Mouse (Mus musculus) intestine, embryonic 15.5 days (tissue): Measurements from ENCODE around the gene Btg1. TPM values are rescaled to one million over a fixed set of nuclear protein-coding genes. Genes with fewer than 3 reads are reported as not detected.

Source experiments
- ATAC-seq: fragments of 200-750 bp; cut with Nextera tagmentation; 2 replicates; pipeline ENCODE4 v1.8.0; 2017; ENCODE audit warnings: moderate TSS enrichment, moderate library complexity
- H3K27ac ChIP-seq: fragments of 300-500 bp; sonication (generic); 2 replicates; pipeline ENCODE4 v1.5.1; 2015; ENCODE audit warnings: mild to moderate bottlenecking, inconsistent platforms
- H3K27me3 ChIP-seq: fragments of 300-500 bp; sonication (generic); replicated peaks from 2 replicates; pipeline ENCODE4 v1.6.1; 2015; ENCODE audit warnings: inconsistent platforms
- H3K36me3 ChIP-seq: fragments of 300-500 bp; sonication (generic); 2 replicates; pipeline ENCODE4 v1.6.1; 2015; ENCODE audit warnings: inconsistent platforms
- H3K4me1 ChIP-seq: fragments of 300-500 bp; sonication (generic); replicated peaks from 2 replicates; pipeline ENCODE4 v1.6.1; 2015; ENCODE audit warnings: inconsistent platforms
- H3K4me2 ChIP-seq: fragments of 300-500 bp; sonication (generic); replicated peaks from 2 replicates; pipeline ENCODE4 v1.6.1; 2015; ENCODE audit warnings: mild to moderate bottlenecking, inconsistent platforms
- H3K4me3 ChIP-seq: fragments of 300-500 bp; sonication (generic); replicated peaks from 2 replicates; pipeline ENCODE4 v1.5.1; 2015; ENCODE audit warnings: inconsistent platforms
- H3K9ac ChIP-seq: fragments of 300-500 bp; sonication (generic); 2 replicates; pipeline ENCODE4 v1.6.1; 2015; ENCODE audit warnings: inconsistent platforms
- H3K9me3 ChIP-seq: fragments of 300-500 bp; sonication (generic); 2 replicates; pipeline ENCODE4 v1.6.1; 2016; ENCODE audit warnings: inconsistent platforms
- WGBS: fragments of 180-500 bp; shearing (Covaris S2); methylation state at CpG from one replicate; pipeline ENCODE4 v1.1.7; 2015; 5-methylcytosine and 5-hydroxymethylcytosine counted together
- polyA plus RNA-seq: library from polyadenylated mRNA; unstranded; fragments of >200 nt; fragmentation: Nextera tagmentation; extraction: Ambion mirVana; gene quantifications from 2 replicates; pipeline ENCODE4 v1.2.1, GENCODE M21; 2015

The Btg1 gene
- polyA plus RNA-seq, 1 experiment from 2014 or later, result 47.9 TPM

GRCm38 (mm10) chr10:96656176-96656575, 39.4 kb downstream of the Btg1 start:
- no peaks in the 10 kb centered on the region for H3K36me3 ChIP-seq
- H3K4me3 ChIP-seq, result no peak overlapping the region
- H3K4me2 ChIP-seq, result no peak overlapping the region
- H3K27me3 ChIP-seq, result no peaks in the 10 kb centered on the region
- no peak overlapping the region for H3K9ac ChIP-seq
- H3K9me3 ChIP-seq, result no peaks in the 10 kb centered on the region
- H3K27ac ChIP-seq, result no peak overlapping the region
- 74% methylated on average over 3 of the region's 3 CpGs for WGBS
- no peak for ATAC-seq
- no peaks in the 10 kb centered on the region; the same call in 1 of the 2 replicates for H3K4me1 ChIP-seq

GRCm38 (mm10) chr10:96658906-96659305, 42.1 kb downstream of the Btg1 start:
- Histone ChIP-seq H3K4me1 (no peaks in the 10 kb centered on the region; the same call in 1 of the 2 replicates), H3K36me3 (no peaks in the 10 kb centered on the region), H3K9me3 (no peaks in the 10 kb centered on the region), H3K9ac (no peak overlapping the region), H3K27ac (no peak overlapping the region), H3K4me3 (no peak overlapping the region), H3K27me3 (no peaks in the 10 kb centered on the region), H3K4me2 (no peak overlapping the region)
- no peak for ATAC-seq
- 37% methylated on average over 5 of the region's 5 CpGs for WGBS

GRCm38 (mm10) chr10:96660280-96660985, 43.6 kb downstream of the Btg1 start:
- no peak for ATAC-seq

GRCm38 (mm10) chr10:96662976-96663375, 46.2 kb downstream of the Btg1 start:
- no peak overlapping the region for H3K4me3 ChIP-seq
- WGBS, result 85% methylated on average over 4 of the region's 4 CpGs
- H3K27me3 ChIP-seq, result no peaks in the 10 kb centered on the region
- H3K4me2 ChIP-seq, result no peak overlapping the region
- H3K9ac ChIP-seq, result no peak overlapping the region
- ATAC-seq, result no peak; the same call in 1 of the 2 replicates
- H3K4me1 ChIP-seq, result no peaks in the 10 kb centered on the region; the same call in 1 of the 2 replicates
- H3K27ac ChIP-seq, result no peak overlapping the region
- H3K36me3 ChIP-seq, result no peaks in the 10 kb centered on the region
- no peaks in the 10 kb centered on the region for H3K9me3 ChIP-seq

More at GRCm38 (mm10) chr10:96660280-96660985, 43.6 kb downstream of the Btg1 start:
- Histone ChIP-seq H3K4me1 (no peaks in the 10 kb centered on the region; the same call in 1 of the 2 replicates), H3K36me3 (no peaks in the 10 kb centered on the region), H3K27me3 (no peaks in the 10 kb centered on the region), H3K4me2 (no peak overlapping the region), H3K9me3 (no peaks in the 10 kb centered on the region), H3K9ac (no peak overlapping the region), H3K4me3 (no peak overlapping the region), H3K27ac (no peak overlapping the region)
- WGBS, result 73% methylated on average over 10 of the region's 10 CpGs

GRCm38 (mm10) chr10:96663739-96664430, 47.1 kb downstream of the Btg1 start:
- H3K4me1 ChIP-seq, result no peaks in the 10 kb centered on the region; the same call in 1 of the 2 replicates
- H3K27me3 ChIP-seq, result no peaks in the 10 kb centered on the region
- no peaks in the 10 kb centered on the region for H3K36me3 ChIP-seq
- H3K9ac ChIP-seq, result no peak overlapping the region
- ATAC-seq, result no peak
- no peak overlapping the region for H3K4me2 ChIP-seq
- H3K9me3 ChIP-seq, result no peaks in the 10 kb centered on the region
- no peak overlapping the region for H3K4me3 ChIP-seq
- H3K27ac ChIP-seq, result no peak overlapping the region
- 92% methylated on average over 9 of the region's 9 CpGs for WGBS
